Mouse (Mus musculus) stomach, postnatal 0 days (tissue): ENCODE results near the gene Bpifb4. TPM values are rescaled to one million over a fixed set of nuclear protein-coding genes. Genes with fewer than 3 reads are reported as not detected.

Source experiments
- ATAC-seq: fragments of 200-750 bp; cut with Nextera tagmentation; 2 replicates; pipeline ENCODE4 v1.8.0; 2017; ENCODE audit not compliant: low FRiP score, low TSS enrichment
- DNase-seq: peaks from one replicate; pipeline ENCODE4 v3.0.0-alpha.2; 2016; ENCODE audit warnings: low spot score
- H3K27ac ChIP-seq: fragments of 300-500 bp; sonication (generic); replicated peaks from 2 replicates; pipeline ENCODE4 v1.5.1; 2014; ENCODE audit warnings: mild to moderate bottlenecking, control low read depth
- H3K27me3 ChIP-seq: fragments of 300-500 bp; sonication (generic); 2 replicates; pipeline ENCODE4 v1.6.1; 2014; ENCODE audit warnings: low read length; ENCODE audit not compliant: control insufficient read depth, insufficient read depth
- H3K36me3 ChIP-seq: fragments of 300-500 bp; sonication (generic); 2 replicates; pipeline ENCODE4 v1.6.1; 2014; ENCODE audit warnings: low read length, mixed read lengths; ENCODE audit not compliant: control insufficient read depth, insufficient read depth
- H3K4me1 ChIP-seq: fragments of 300-500 bp; sonication (generic); replicated peaks from 2 replicates; pipeline ENCODE4 v1.6.1; 2014; ENCODE audit warnings: antibody characterized with exemption; ENCODE audit not compliant: control insufficient read depth, insufficient read depth
- H3K4me2 ChIP-seq: fragments of 300-500 bp; sonication (generic); replicated peaks from 2 replicates; pipeline ENCODE4 v1.6.1; 2014; ENCODE audit warnings: low read depth, mild to moderate bottlenecking, control low read depth, moderate library complexity
- H3K4me3 ChIP-seq: fragments of 300-500 bp; sonication (generic); 2 replicates; pipeline ENCODE4 v1.5.1; 2014; ENCODE audit warnings: low read depth, low read length, control low read depth
- H3K9ac ChIP-seq: fragments of 300-500 bp; sonication (generic); 2 replicates; pipeline ENCODE4 v1.6.1; 2014; ENCODE audit warnings: mild to moderate bottlenecking, low read length, control low read depth, mixed read lengths
- H3K9me3 ChIP-seq: fragments of 300-500 bp; sonication (generic); 2 replicates; pipeline ENCODE4 v1.6.1; 2016; ENCODE audit warnings: low read length; ENCODE audit not compliant: control insufficient read depth
- CTCF ChIP-seq: IDR thresholded peaks from 2 replicates; pipeline ENCODE4 v1.5.1; 2016; ENCODE audit warnings: antibody characterized with exemption, low read depth, mild to moderate bottlenecking, moderate library complexity
- EP300 ChIP-seq: optimal IDR thresholded peaks from 2 replicates; pipeline ENCODE3; 2016; ENCODE audit warnings: antibody characterized with exemption
- WGBS: fragments of 180-500 bp; shearing (Covaris S2); extraction: QIAGEN DNeasy Blood & Tissue Kit; methylation state at CpG from one replicate; pipeline ENCODE4 v1.1.7; 2014; 5-methylcytosine and 5-hydroxymethylcytosine counted together
- polyA plus RNA-seq: library from polyadenylated mRNA; unstranded; fragments of >200 nt; fragmentation: Nextera tagmentation; extraction: Ambion mirVana; gene quantifications from 2 replicates; pipeline ENCODE4 v1.2.1, GENCODE M21; 2015

Bpifb4 gene
- polyA plus RNA-seq, 1 experiment from 2014 or later, result 0.18 TPM

GRCm38 (mm10) chr2:153917930-153918329, 20.1 kb upstream of the Bpifb4 start, which contains the start of gene Bpifb3:
Bpifb3 (plus strand) TSS chr2:153918230.
- Histone ChIP-seq H3K9me3 (no peaks in the 10 kb centered on the region), H3K27ac (no peak within 1 kb of the TSS), H3K27me3 (no peaks in the 10 kb centered on the region), H3K4me3 (no peak within 1 kb of the TSS), H3K9ac (no peak within 1 kb of the TSS), H3K4me2 (no peak within 1 kb of the TSS), H3K4me1 (no peaks in the 10 kb centered on the region), H3K36me3 (no peaks in the 10 kb centered on the region)
- no peak for DNase-seq
- ATAC-seq, result no peak
- TF ChIP-seq CTCF (no peak), EP300 (no peak)
- 76% methylated on average over 8 of the region's 8 CpGs for WGBS

GRCm38 (mm10) chr2:153921246-153921645, 16.8 kb upstream of the Bpifb4 start:
- no peak overlapping the region for H3K27ac ChIP-seq
- no peak overlapping the region for H3K4me3 ChIP-seq
- no peaks in the 10 kb centered on the region for H3K4me1 ChIP-seq
- H3K27me3 ChIP-seq, result no peaks in the 10 kb centered on the region
- WGBS, result 82% methylated on average over 6 of the region's 6 CpGs
- no peak overlapping the region for H3K4me2 ChIP-seq
- H3K9ac ChIP-seq, result no peak overlapping the region
- no peaks in the 10 kb centered on the region for H3K36me3 ChIP-seq
- ATAC-seq (no peak), DNase-seq (no peak)
- TF ChIP-seq EP300 (no peak), CTCF (no peak)
- H3K9me3 ChIP-seq, result no peaks in the 10 kb centered on the region

GRCm38 (mm10) chr2:153929871-153930413, 8.1 kb upstream of the Bpifb4 start:
- H3K9me3 ChIP-seq, result no peaks in the 10 kb centered on the region
- H3K36me3 ChIP-seq, result no peaks in the 10 kb centered on the region
- no peaks in the 10 kb centered on the region for H3K4me1 ChIP-seq
- no peak overlapping the region for H3K4me2 ChIP-seq
- ATAC-seq, result peak; percentile 31; the same call in 1 of the 2 replicates
- H3K27ac ChIP-seq, result no peak overlapping the region
- no peak for TF ChIP-seq EP300
- TF ChIP-seq CTCF, result peak; percentile 97
- H3K27me3 ChIP-seq, result no peaks in the 10 kb centered on the region
- 47% methylated on average over 3 of the region's 3 CpGs for WGBS
- peak; percentile 71 for DNase-seq
- H3K9ac ChIP-seq, result no peak overlapping the region
- H3K4me3 ChIP-seq, result no peak overlapping the region

- DNase-seq, result no peak
- Histone ChIP-seq H3K4me3 (no peak overlapping the region), H3K27ac (no peak overlapping the region), H3K4me2 (no peak overlapping the region), H3K36me3 (no peaks in the 10 kb centered on the region), H3K27me3 (no peaks in the 10 kb centered on the region), H3K9ac (no peak overlapping the region), H3K9me3 (no peaks in the 10 kb centered on the region), H3K4me1 (no peaks in the 10 kb centered on the region)
- WGBS, result 71% methylated on average over 6 of the region's 6 CpGs
- no peak for ATAC-seq
- TF ChIP-seq CTCF, result no peak
- no peak for TF ChIP-seq EP300
Observed at GRCm38 (mm10) chr2:153931125-153931524, 6.9 kb upstream of the Bpifb4 start.

- 76% methylated on average over 6 of the region's 6 CpGs for WGBS
- DNase-seq, result no peak
- H3K27ac ChIP-seq, result no peak overlapping the region
- H3K9me3 ChIP-seq, result no peaks in the 10 kb centered on the region
- TF ChIP-seq CTCF, result no peak
- TF ChIP-seq EP300, result no peak
- no peaks in the 10 kb centered on the region for H3K27me3 ChIP-seq
- H3K36me3 ChIP-seq, result no peaks in the 10 kb centered on the region
- H3K9ac ChIP-seq, result no peak overlapping the region
- H3K4me3 ChIP-seq, result no peak overlapping the region
- ATAC-seq, result no peak
- no peak overlapping the region for H3K4me2 ChIP-seq
- H3K4me1 ChIP-seq, result no peaks in the 10 kb centered on the region
Observed at GRCm38 (mm10) chr2:153933311-153933710, 4.7 kb upstream of the Bpifb4 start.

GRCm38 (mm10) chr2:153935348-153935747, 2.7 kb upstream of the Bpifb4 start:
- 77% methylated on average over 6 of the region's 6 CpGs for WGBS
- TF ChIP-seq CTCF, result peak; percentile 43
- TF ChIP-seq EP300, result no peak

More at GRCm38 (mm10) chr2:153935348-153935747, 2.7 kb upstream of the Bpifb4 start:
- Histone ChIP-seq H3K9me3 (no peaks in the 10 kb centered on the region), H3K27me3 (no peaks in the 10 kb centered on the region), H3K27ac (no peak overlapping the region), H3K4me3 (no peak overlapping the region), H3K36me3 (no peaks in the 10 kb centered on the region), H3K4me2 (no peak overlapping the region), H3K9ac (no peak overlapping the region), H3K4me1 (no peaks in the 10 kb centered on the region)
- peak; percentile 61 for DNase-seq
- ATAC-seq, result peak; percentile 91
